Comparison of ENCODE assay signal across 18 mouse cellular contexts in genomic region chr5:109166851-109167250, GRCm38 (mm10). TPM values are rescaled to one million over a fixed set of nuclear protein-coding genes. Genes with fewer than 3 reads are reported as not detected.
"Had no signal": no experiment of that assay in that cellular context is flagged by ENCODE, and none has a peak within 500 bp of the region (broad histone marks: within the 10 kb centered on the region; RNA-seq: fewer than 3 reads in every experiment).

No protein-coding gene starts in this region.

RNA-seq across cellular contexts. Expression of gene Vmn2r13, which starts 25.1 kb away (rescaled TPM):
- polyA plus RNA-seq: kidney, embryonic 15.5 days; limb, embryonic 11.5 days; limb, embryonic 14.5 days; liver, adult 2 months; liver, embryonic 13.5 days; liver, embryonic 16.5 days; lung, adult 2 months; lung, embryonic 16.5 days; midbrain, embryonic 10.5 days; midbrain, embryonic 13.5 days; midbrain, embryonic 16.5 days; neural tube, embryonic 11.5 days; neural tube, embryonic 14.5 days; small intestine, adult 2 months; spleen, adult 2 months; stomach, embryonic 16.5 days; testis, adult 2 months; urinary bladder, adult 2 months had no signal

RNA-seq across cellular contexts. Expression of gene Vmn2r14, which starts 57.7 kb away (rescaled TPM):
- polyA plus RNA-seq: kidney, embryonic 15.5 days; limb, embryonic 11.5 days; limb, embryonic 14.5 days; liver, adult 2 months; liver, embryonic 13.5 days; liver, embryonic 16.5 days; lung, adult 2 months; lung, embryonic 16.5 days; midbrain, embryonic 10.5 days; midbrain, embryonic 13.5 days; midbrain, embryonic 16.5 days; neural tube, embryonic 11.5 days; neural tube, embryonic 14.5 days; small intestine, adult 2 months; spleen, adult 2 months; stomach, embryonic 16.5 days; testis, adult 2 months; urinary bladder, adult 2 months had no signal
